Mouse (Mus musculus): ENCODE measurements around the gene Tsga10ip.

GRCm38 (mm10) chr19:5418750-5419466 lies 16.6 kb upstream of the Tsga10ip start:
- TF ChIP-seq CTCF (IDR thresholded peaks at IDR 0.05; ENCODE audit: borderline replicate concordance, extremely low read depth, insufficient read depth, insufficient read length): no peak
- no peak for TF ChIP-seq POLR2A (IDR thresholded peaks at IDR 0.05; ENCODE audit: borderline replicate concordance, extremely low read depth, insufficient read depth, insufficient read length, poor library complexity, severe bottlenecking)

Measured in brain, embryonic 14.5 days (tissue).